Comparison of ENCODE assay signal across 22 mouse cellular contexts in genomic region chr6:118770396-118770795, GRCm38 (mm10).
DNase-seq lines count a peak whose midpoint lies in the region; ATAC-seq and TF ChIP-seq lines count a peak whose summit lies in the region.
"Had no signal": no experiment of that assay in that cellular context is flagged by ENCODE, and none has a peak within 500 bp of the region (broad histone marks: within the 10 kb centered on the region; RNA-seq: fewer than 3 reads in every experiment).

No protein-coding gene starts in this region.

- peak overlapping the region; percentile 6 for H3K4me3 ChIP-seq in erythroblast, embryonic 14.5 days (replicated peaks)
- H3K4me3 ChIP-seq in ES-E14 (ENCODE audit: insufficient read depth in 1 of 2, low read depth in 1 of 2, low read length in 2 of 2, poor library complexity in 1 of 2, severe bottlenecking in 1 of 2), result peak overlapping the region in 1 of 2 experiments; percentile 16; a peak in 1 of 4 replicates
- no peak overlapping the region for H3K4me3 ChIP-seq in liver, embryonic 12.5 days
- no peak overlapping the region for H3K4me3 ChIP-seq in liver, embryonic 16.5 days (ENCODE audit: low read depth, low read length)
- no peak overlapping the region for H3K4me3 ChIP-seq in midbrain, embryonic 10.5 days
- H3K4me3 ChIP-seq: embryonic facial prominence, embryonic 15.5 days; forebrain, embryonic 12.5 days; heart, embryonic 10.5 days; hindbrain, embryonic 12.5 days had no signal

- ATAC-seq in erythroblast, adult 5-6 weeks (replicated peaks; ENCODE audit: low FRiP score, poor library complexity, severe bottlenecking), result no peak
- no peak for ATAC-seq in liver, embryonic 12.5 days
- no peak for ATAC-seq in liver, embryonic 16.5 days (ENCODE audit: low read depth)
- no peak for ATAC-seq in activated CD4-positive, CD25-positive, alpha-beta regulatory T cell, adult 4 months
- ATAC-seq: forebrain, embryonic 16.5 days; hindbrain, embryonic 16.5 days; inflammation-experienced regulatory T-cells, adult 6 months had no signal

- H3K36me3 ChIP-seq in erythroblast, embryonic 14.5 days (ENCODE audit: control insufficient read depth), result peaks cover 2% of the 10 kb centered on the region; the same call in 1 of the 2 replicates
- no peaks in the 10 kb centered on the region for H3K36me3 ChIP-seq in ES-E14 (ENCODE audit: control insufficient read depth, insufficient read depth, low read length, poor library complexity, severe bottlenecking)
- no peaks in the 10 kb centered on the region for H3K36me3 ChIP-seq in liver, embryonic 12.5 days
- H3K36me3 ChIP-seq in liver, embryonic 16.5 days (ENCODE audit: control insufficient read depth, insufficient read depth), result no peaks in the 10 kb centered on the region
- H3K36me3 ChIP-seq in midbrain, embryonic 10.5 days, result no peaks in the 10 kb centered on the region
- H3K36me3 ChIP-seq: forebrain, embryonic 12.5 days; hindbrain, embryonic 12.5 days had no signal

- no peak overlapping the region; the same call in 1 of the 2 replicates for H3K27ac ChIP-seq in ES-E14 (ENCODE audit: insufficient read depth, low read depth, low read length, poor library complexity, severe bottlenecking)
- H3K27ac ChIP-seq in liver, embryonic 12.5 days, result peak overlapping the region; percentile 88
- H3K27ac ChIP-seq in liver, embryonic 16.5 days (ENCODE audit: low read length), result peak overlapping the region; percentile 69
- no peak overlapping the region for H3K27ac ChIP-seq in midbrain, embryonic 10.5 days (replicated peaks)
- H3K27ac ChIP-seq: embryonic facial prominence, embryonic 15.5 days; forebrain, embryonic 12.5 days; heart, embryonic 10.5 days; hindbrain, embryonic 12.5 days had no signal

- DNase-seq in ES-E14 (ENCODE audit: low read depth, low spot score), result peak; percentile 22
- DNase-seq in gastrocnemius, postnatal 10 days, result no peak
- DNase-seq in midbrain, embryonic 10.5 days (ENCODE audit: low spot score), result no peak
- DNase-seq: adrenal gland, adult 2 months; adrenal gland, postnatal 25 days; cerebellum, postnatal 10 days; gastrocnemius, postnatal 36 days; heart, adult 11 months; heart, postnatal 10 days; heart, postnatal 4 days had no signal

- WGBS in liver, embryonic 12.5 days (ENCODE audit: insufficient replicate concordance), result 71% methylated on average over 6 of the region's 6 CpGs
- 65% methylated on average over 6 of the region's 6 CpGs for WGBS in liver, embryonic 16.5 days (ENCODE audit: insufficient replicate concordance)
- 85% methylated on average over 6 of the region's 6 CpGs for WGBS in midbrain, embryonic 10.5 days

- H3K27me3 ChIP-seq in erythroblast, embryonic 14.5 days (ENCODE audit: control insufficient read depth), result no peaks in the 10 kb centered on the region
- no peaks in the 10 kb centered on the region for H3K27me3 ChIP-seq in liver, embryonic 12.5 days (replicated peaks)
- H3K27me3 ChIP-seq in liver, embryonic 16.5 days (ENCODE audit: control insufficient read depth, insufficient read depth, low read depth, low read length), result no peaks in the 10 kb centered on the region
- H3K27me3 ChIP-seq in midbrain, embryonic 10.5 days (ENCODE audit: low read depth, poor library complexity, severe bottlenecking), result no peaks in the 10 kb centered on the region
- H3K27me3 ChIP-seq: embryonic facial prominence, embryonic 15.5 days; forebrain, embryonic 12.5 days; hindbrain, embryonic 12.5 days had no signal

- H3K9me3 ChIP-seq in erythroblast, embryonic 14.5 days (ENCODE audit: control insufficient read depth, low read length), result peaks cover 15% of the 10 kb centered on the region
- H3K9me3 ChIP-seq in ES-E14 (ENCODE audit: control insufficient read depth, insufficient read depth, low read depth, low read length), result no peaks in the 10 kb centered on the region
- no peaks in the 10 kb centered on the region; the same call in 1 of the 2 replicates for H3K9me3 ChIP-seq in liver, embryonic 12.5 days (replicated peaks)
- H3K9me3 ChIP-seq in liver, embryonic 16.5 days (replicated peaks; ENCODE audit: control insufficient read depth, low read length), result no peaks in the 10 kb centered on the region
- 0 out of 2 replicates have a peak, but pooled peaks cover 3% of the 10 kb centered on the region for H3K9me3 ChIP-seq in midbrain, embryonic 10.5 days (replicated peaks)
- H3K9me3 ChIP-seq: embryonic facial prominence, embryonic 15.5 days; heart, embryonic 10.5 days had no signal

- in situ Hi-C loops in ES-E14 (cut with MboI; ENCODE audit: low sequenced_read_pairs in 2 of 2, unreplicated experiment in 2 of 2), result no loop called here

- H3K4me1 ChIP-seq in erythroblast, embryonic 14.5 days (ENCODE audit: control insufficient read depth), result peaks cover 48% of the 10 kb centered on the region
- peaks cover 0 to 7% of the 10 kb centered on the region in 2 experiments; a peak in 2 of 4 replicates for H3K4me1 ChIP-seq in ES-E14 (ENCODE audit: control insufficient read depth in 2 of 2, insufficient read depth in 2 of 2, low read length in 2 of 2, poor library complexity in 1 of 2)
- peaks cover 54% of the 10 kb centered on the region for H3K4me1 ChIP-seq in liver, embryonic 12.5 days
- peaks cover 25% of the 10 kb centered on the region for H3K4me1 ChIP-seq in liver, embryonic 16.5 days (ENCODE audit: control insufficient read depth, low read depth, low read length)
- H3K4me1 ChIP-seq in midbrain, embryonic 10.5 days, result no peaks in the 10 kb centered on the region
- H3K4me1 ChIP-seq: embryonic facial prominence, embryonic 15.5 days; forebrain, embryonic 12.5 days; hindbrain, embryonic 12.5 days had no signal

- H3K9ac ChIP-seq in ES-E14 (ENCODE audit: insufficient read depth, low read depth, low read length, poor library complexity, severe bottlenecking), result no peak overlapping the region
- no peak overlapping the region for H3K9ac ChIP-seq in liver, embryonic 12.5 days
- H3K9ac ChIP-seq in liver, embryonic 16.5 days (ENCODE audit: low read depth, low read length), result no peak overlapping the region
- H3K9ac ChIP-seq: embryonic facial prominence, embryonic 15.5 days; forebrain, embryonic 12.5 days; hindbrain, embryonic 12.5 days had no signal

- peak overlapping the region; percentile 56 for H3K4me2 ChIP-seq in liver, embryonic 12.5 days
- peak overlapping the region; percentile 48 for H3K4me2 ChIP-seq in liver, embryonic 16.5 days (ENCODE audit: low read depth, low read length)
- H3K4me2 ChIP-seq: embryonic facial prominence, embryonic 15.5 days; forebrain, embryonic 12.5 days; hindbrain, embryonic 12.5 days had no signal

TF ChIP-seq in ES-E14, 5 proteins besides CTCF, POLR2A, EP300 and RAD21:
- no peak for TF ChIP-seq ZNF384 (IDR thresholded peaks at IDR 0.05; ENCODE audit: low read depth, low read length)
- TF ChIP-seq ZC3H11A (IDR thresholded peaks at IDR 0.05; ENCODE audit: borderline replicate concordance, low read depth, low read length), result no peak
- no peak for TF ChIP-seq HCFC1 (IDR thresholded peaks at IDR 0.05; ENCODE audit: borderline replicate concordance, insufficient read depth, low read length)
- TF ChIP-seq CHD2 (IDR thresholded peaks at IDR 0.05; ENCODE audit: low read depth, low read length), result no peak
- TF ChIP-seq MAFK (IDR thresholded peaks at IDR 0.05; ENCODE audit: insufficient read depth, low read depth, low read length), result no peak

Comparison
In these comparisons a context has a peak if more than half of its experiments do, and no peak if none do; other contexts are left out.
1. H3K27ac ChIP-seq: peak in liver, embryonic 12.5 days (single experiment) and liver, embryonic 16.5 days (single experiment); none in ES-E14 (single experiment) and midbrain, embryonic 10.5 days (single experiment).